Mouse (Mus musculus) hematopoietic stem cell, adult 5-6 weeks (primary cell): ENCODE results near the gene Hrh1. TPM values are rescaled to one million over a fixed set of nuclear protein-coding genes. Genes with fewer than 3 reads are reported as not detected.
A peak's percentile ranks its signal among the peaks of the same experiment; 100 is the strongest.

Source experiments
- ATAC-seq, 2 experiments: fragments of 125-278 bp in 1 of 2; replicated peaks in 1 of 2; 2 replicates each; pipeline ENCODE4 v1.8.0; 2016 to 2017; ENCODE audit warnings: inconsistent platforms in 2 of 2, mild to moderate bottlenecking in 2 of 2, moderate number of reproducible peaks in 2 of 2, low read depth in 1 of 2, moderate TSS enrichment in 1 of 2; ENCODE audit not compliant: low FRiP score in 2 of 2, poor library complexity in 2 of 2, severe bottlenecking in 2 of 2, insufficient read depth in 1 of 2, low TSS enrichment in 1 of 2
- total RNA-seq: library from RNA; stranded (forward); fragments of 172-1452, 232-1000 nt; gene quantifications from 2 replicates; pipeline ENCODE4 v1.2.3, GENCODE M21; 2017

Hrh1 gene
- total RNA-seq: 0.05 TPM in 1 of 2 replicates, not detected in the other

GRCm38 (mm10) chr6:114397691-114398217, at the start of gene Hrh1:
Hrh1 (plus strand) TSS chr6:114397936.
- peak; percentile 18 to 31; a peak in 2 of 4 replicates for ATAC-seq

- ATAC-seq: no peak
Observed at GRCm38 (mm10) chr6:114354635-114355034, 43.1 kb upstream of the Hrh1 start.

GRCm38 (mm10) chr6:114358171-114358570, 39.6 kb upstream of the Hrh1 start:
- no peak for ATAC-seq

GRCm38 (mm10) chr6:114362355-114362754, 35.4 kb upstream of the Hrh1 start:
- peak; percentile 65 to 73; a peak in 3 of 4 replicates for ATAC-seq

GRCm38 (mm10) chr6:114363740-114364139, 34.0 kb upstream of the Hrh1 start:
- ATAC-seq: no peak

- ATAC-seq: no peak
Observed at GRCm38 (mm10) chr6:114364734-114365133, 33.0 kb upstream of the Hrh1 start.

- no peak for ATAC-seq
Observed at GRCm38 (mm10) chr6:114366191-114366590, 31.5 kb upstream of the Hrh1 start.

- no peak for ATAC-seq
Observed at GRCm38 (mm10) chr6:114367681-114368080, 30.1 kb upstream of the Hrh1 start.

GRCm38 (mm10) chr6:114368196-114368595, 29.5 kb upstream of the Hrh1 start:
- ATAC-seq: no peak

GRCm38 (mm10) chr6:114372741-114373140, 25.0 kb upstream of the Hrh1 start:
- ATAC-seq: no peak

GRCm38 (mm10) chr6:114380872-114381271, 16.9 kb upstream of the Hrh1 start:
- no peak for ATAC-seq

- no peak for ATAC-seq
Observed at GRCm38 (mm10) chr6:114387320-114387719, 10.4 kb upstream of the Hrh1 start.

- ATAC-seq: no peak
Observed at GRCm38 (mm10) chr6:114387855-114388254, 9.9 kb upstream of the Hrh1 start.

GRCm38 (mm10) chr6:114390129-114390528, 7.6 kb upstream of the Hrh1 start:
- no peak for ATAC-seq

GRCm38 (mm10) chr6:114394982-114395381, 2.8 kb upstream of the Hrh1 start:
- 0 out of 4 replicates have a peak, but pooled peaks of 1 of the 2 experiments have one; percentile 12 for ATAC-seq

GRCm38 (mm10) chr6:114396605-114397004, 1.1 kb upstream of the Hrh1 start:
- ATAC-seq: no peak

GRCm38 (mm10) chr6:114397280-114397679, 456 bp upstream of the Hrh1 start:
- ATAC-seq: no peak

- ATAC-seq: 0 out of 4 replicates have a peak, but pooled peaks of 1 of the 2 experiments have one; percentile 9
Observed at GRCm38 (mm10) chr6:114398626-114399025, 890 bp downstream of the Hrh1 start.

GRCm38 (mm10) chr6:114400387-114400786, 2.7 kb downstream of the Hrh1 start:
- no peak for ATAC-seq
